Mouse (Mus musculus) CH12.LX (cell line): ENCODE results near the gene Dennd2d. TPM values are rescaled to one million over a fixed set of nuclear protein-coding genes. Genes with fewer than 3 reads are reported as not detected.

ENCODE experiments used
- DNase-seq: peaks from one replicate; pipeline ENCODE4 v3.0.0-alpha.2; 2013; ENCODE audit errors: extremely low read depth
- H3K27ac ChIP-seq: 2 replicates; pipeline ENCODE4 v1.5.1; 2012; ENCODE audit warnings: low read depth, mild to moderate bottlenecking, control low read depth, moderate library complexity; ENCODE audit not compliant: insufficient read depth
- H3K27me3 ChIP-seq: replicated peaks from 2 replicates; pipeline ENCODE3; 2012; ENCODE audit warnings: inconsistent platforms
- H3K36me3 ChIP-seq, 2 experiments: replicated peaks in 1 of 2; 2 replicates each; pipeline versions ENCODE3 to v1.6.1; 2012; ENCODE audit warnings: inconsistent platforms in 1 of 2, low read length in 1 of 2, mild to moderate bottlenecking in 1 of 2, mixed read lengths in 1 of 2, moderate library complexity in 1 of 2; ENCODE audit not compliant: control insufficient read depth in 1 of 2, insufficient read depth in 1 of 2
- H3K4me1 ChIP-seq, 2 experiments: 2 replicates each; pipeline ENCODE4 v1.6.1; 2012; ENCODE audit warnings: inconsistent platforms in 1 of 2, moderate library complexity in 1 of 2; ENCODE audit not compliant: insufficient read depth in 2 of 2, control insufficient read depth in 1 of 2
- H3K4me2 ChIP-seq: 2 replicates; pipeline ENCODE4 v1.6.1; 2012; ENCODE audit warnings: low read depth, mild to moderate bottlenecking, control low read depth; ENCODE audit not compliant: poor library complexity, insufficient read depth, severe bottlenecking
- H3K4me3 ChIP-seq, 3 experiments: fragments of 150-350 bp in 1 of 3; sonication (generic) in 1 of 3; replicated peaks in 1 of 3; 2 replicates each; pipeline versions ENCODE3 to v1.5.1; 2011 to 2012; ENCODE audit warnings: low read depth in 2 of 3, low read length in 2 of 3, mild to moderate bottlenecking in 2 of 3, moderate library complexity in 2 of 3, control low read depth in 1 of 3, improper control_type of control experiment in 1 of 3, inconsistent platforms in 1 of 3, mixed read lengths in 1 of 3; ENCODE audit not compliant: poor library complexity in 1 of 3
- H3K79me2 ChIP-seq: replicated peaks from 2 replicates; pipeline ENCODE4 v1.6.1; 2012; ENCODE audit warnings: mild to moderate bottlenecking, moderate library complexity; ENCODE audit not compliant: control insufficient read depth, poor library complexity, insufficient read depth, severe bottlenecking; ENCODE audit errors: extremely low read depth
- H3K9ac ChIP-seq: 2 replicates; pipeline ENCODE4 v1.6.1; 2012; ENCODE audit warnings: low read depth, mild to moderate bottlenecking, control low read depth, moderate library complexity; ENCODE audit not compliant: insufficient read depth
- H3K9me3 ChIP-seq: replicated peaks from 2 replicates; pipeline ENCODE3; 2012; ENCODE audit warnings: low read length, inconsistent platforms, mixed read lengths
- BHLHE40 ChIP-seq: IDR thresholded peaks from 2 replicates; pipeline ENCODE4 v1.6.1; 2011; ENCODE audit warnings: mild to moderate bottlenecking, low read depth, low read length, improper control_type of control experiment
- CTCF ChIP-seq, 2 experiments: IDR thresholded peaks in 1 of 2; conservative IDR thresholded peaks in 1 of 2; 2 replicates each; pipeline ENCODE4 v1.5.1; 2011 to 2012; ENCODE audit warnings: low read depth in 2 of 2, low read length in 2 of 2, improper control_type of control experiment in 1 of 2, inconsistent platforms in 1 of 2, mild to moderate bottlenecking in 1 of 2, moderate library complexity in 1 of 2
- ELF1 ChIP-seq: IDR thresholded peaks from 2 replicates; pipeline ENCODE4 v1.6.1; 2014; ENCODE audit warnings: low read depth, mild to moderate bottlenecking, inconsistent platforms, low read length, improper control_type of control experiment
- ETS1 ChIP-seq: conservative IDR thresholded peaks from 2 replicates; pipeline ENCODE4 v1.6.1; 2012; ENCODE audit warnings: low read depth, mild to moderate bottlenecking, inconsistent platforms, low read length, improper control_type of control experiment, moderate library complexity
- GABPA ChIP-seq: IDR thresholded peaks from 2 replicates; pipeline ENCODE4 v1.6.1; 2012; ENCODE audit warnings: low read depth, low read length, improper control_type of control experiment, inconsistent platforms; ENCODE audit not compliant: insufficient replicate concordance
- HCFC1 ChIP-seq: IDR thresholded peaks from 2 replicates; pipeline ENCODE4 v1.6.1; 2012; ENCODE audit warnings: low read depth, mild to moderate bottlenecking, inconsistent platforms, low read length, improper control_type of control experiment
- IRF4 ChIP-seq: IDR thresholded peaks from 2 replicates; pipeline ENCODE4 v1.6.1; 2014; ENCODE audit warnings: low read depth, mild to moderate bottlenecking, inconsistent platforms, low read length, improper control_type of control experiment
- MAFK ChIP-seq: IDR thresholded peaks from 2 replicates; pipeline ENCODE4 v1.6.1; 2011; ENCODE audit warnings: low read length, improper control_type of control experiment; ENCODE audit not compliant: insufficient replicate concordance
- MAX ChIP-seq: IDR thresholded peaks from 2 replicates; pipeline ENCODE4 v1.6.1; 2011; ENCODE audit warnings: low read length, improper control_type of control experiment
- MXI1 ChIP-seq: IDR thresholded peaks from 2 replicates; pipeline ENCODE4 v1.6.1; 2011; ENCODE audit warnings: mild to moderate bottlenecking, low read depth, low read length, improper control_type of control experiment
- NRF1 ChIP-seq: IDR thresholded peaks from 2 replicates; pipeline ENCODE4 v1.6.1; 2014; ENCODE audit warnings: low read depth, mild to moderate bottlenecking, inconsistent platforms, low read length, improper control_type of control experiment, moderate library complexity
- POLR2A ChIP-seq: IDR thresholded peaks from 2 replicates; pipeline ENCODE4 v1.6.1; 2011; ENCODE audit warnings: low read depth, mild to moderate bottlenecking, improper control_type of control experiment, low read length
- RAD21 ChIP-seq: IDR thresholded peaks from 2 replicates; pipeline ENCODE4 v1.6.1; 2011; ENCODE audit warnings: low read depth, mild to moderate bottlenecking, low read length, improper control_type of control experiment, moderate library complexity
- SIN3A ChIP-seq: IDR thresholded peaks from 2 replicates; pipeline ENCODE4 v1.6.1; 2012; ENCODE audit warnings: low read length, improper control_type of control experiment, inconsistent platforms
- SMC3 ChIP-seq: IDR thresholded peaks from 2 replicates; pipeline ENCODE4 v1.6.1; 2011; ENCODE audit warnings: low read depth, low read length, improper control_type of control experiment
- TCF12 ChIP-seq: IDR thresholded peaks from 2 replicates; pipeline ENCODE4 v1.6.1; 2014; ENCODE audit warnings: low read depth, mild to moderate bottlenecking, inconsistent platforms, low read length, improper control_type of control experiment
- USF2 ChIP-seq: conservative IDR thresholded peaks from 2 replicates; pipeline ENCODE4 v1.6.1; 2011; ENCODE audit warnings: low read depth, low read length, improper control_type of control experiment
- ZC3H11A ChIP-seq: IDR thresholded peaks from 2 replicates; pipeline ENCODE4 v1.6.1; 2012; ENCODE audit warnings: low read depth, mild to moderate bottlenecking, inconsistent platforms, low read length, improper control_type of control experiment
- ZKSCAN1 ChIP-seq: IDR thresholded peaks from 2 replicates; pipeline ENCODE4 v1.6.1; 2012; ENCODE audit warnings: low read depth, inconsistent platforms, low read length, improper control_type of control experiment, borderline replicate concordance
- ZMIZ1 ChIP-seq: IDR thresholded peaks from 2 replicates; pipeline ENCODE4 v1.6.1; 2012; ENCODE audit warnings: low read depth, mild to moderate bottlenecking, inconsistent platforms, low read length, improper control_type of control experiment
- dilution Hi-C: fragments of 300-500 bp; cut with MboI; formaldehyde crosslinking; loops from 2 replicates; pipeline ENCODE4 v1.14.3; 2020; ENCODE audit warnings: low sequenced_read_pairs; ENCODE audit not compliant: extremely low pct_unique_long_range_greater_than_20kb, extremely low pct_ligation_motif_present
- in situ Hi-C: fragments of 300-500 bp; cut with MboI; formaldehyde crosslinking; loops from 3 replicates; pipeline ENCODE4 v1.14.3; 2019; ENCODE audit warnings: low sequenced_read_pairs, low pct_ligation_motif_present, low pct_unique_long_range_greater_than_20kb, mixed read lengths
- polyA plus RNA-seq: library from polyadenylated mRNA; unstranded; fragments of >175 nt; gene quantifications from 2 replicates; pipeline ENCODE4 v1.2.1, GENCODE M21; 2012; ENCODE audit warnings: low read depth; ENCODE audit not compliant: insufficient read length
- total RNA-seq, 2 experiments: library from RNA; depleted of rRNA; stranded (reverse); fragments of 300-350 nt in 1 of 2; fragments of >200 nt in 1 of 2; gene quantifications; 2 replicates each; pipeline ENCODE4 v1.2.3; 2012 to 2014

Gene Dennd2d
- total and polyA plus RNA-seq, 3 experiments: 30.4 to 39.8 (median 38.2) TPM

DNA sequence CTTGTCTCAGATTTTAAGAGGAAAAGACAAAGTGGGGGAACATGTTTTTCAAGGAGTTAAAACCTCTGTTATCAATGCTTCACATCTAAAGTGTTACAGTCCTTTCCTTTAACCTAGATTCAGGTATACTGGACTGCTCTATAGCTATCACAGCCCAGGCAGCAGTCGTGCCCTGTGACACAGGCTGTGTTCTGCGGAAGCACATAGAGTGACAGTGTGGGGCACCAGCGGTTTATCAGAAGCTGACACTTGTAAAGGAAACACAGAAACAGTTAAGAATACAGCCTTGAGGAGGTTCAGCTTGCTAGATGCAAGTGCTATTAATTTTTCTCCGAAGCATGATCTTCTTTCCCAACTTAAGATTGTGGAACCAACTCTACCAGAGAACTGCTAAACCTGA is 29.6 kb upstream of the Dennd2d start:
- Histone ChIP-seq H3K9me3 (no peaks in the 10 kb centered on the region), H3K79me2 (no peaks in the 10 kb centered on the region), H3K9ac (no peak overlapping the region), H3K36me3 (no peaks in the 10 kb centered on the region), H3K27ac (no peak overlapping the region), H3K4me1 (peaks cover 0 to 13% of the 10 kb centered on the region in 2 experiments; a peak in 2 of 4 replicates), H3K4me3 (no peak overlapping the region), H3K27me3 (peaks cover 2% of the 10 kb centered on the region), H3K4me2 (no peak overlapping the region)
- no peak for DNase-seq
- TF ChIP-seq RAD21 (no peak), MAFK (no peak), ZMIZ1 (no peak), ZKSCAN1 (no peak), NRF1 (no peak), IRF4 (no peak), GABPA (no peak), HCFC1 (no peak)
- in situ Hi-C loops: loop anchor here (5.0 kb wide), 1 partner anchor 460 kb away; no protein-coding TSS in a partner anchor
- dilution Hi-C loops: no loop called here

DNA sequence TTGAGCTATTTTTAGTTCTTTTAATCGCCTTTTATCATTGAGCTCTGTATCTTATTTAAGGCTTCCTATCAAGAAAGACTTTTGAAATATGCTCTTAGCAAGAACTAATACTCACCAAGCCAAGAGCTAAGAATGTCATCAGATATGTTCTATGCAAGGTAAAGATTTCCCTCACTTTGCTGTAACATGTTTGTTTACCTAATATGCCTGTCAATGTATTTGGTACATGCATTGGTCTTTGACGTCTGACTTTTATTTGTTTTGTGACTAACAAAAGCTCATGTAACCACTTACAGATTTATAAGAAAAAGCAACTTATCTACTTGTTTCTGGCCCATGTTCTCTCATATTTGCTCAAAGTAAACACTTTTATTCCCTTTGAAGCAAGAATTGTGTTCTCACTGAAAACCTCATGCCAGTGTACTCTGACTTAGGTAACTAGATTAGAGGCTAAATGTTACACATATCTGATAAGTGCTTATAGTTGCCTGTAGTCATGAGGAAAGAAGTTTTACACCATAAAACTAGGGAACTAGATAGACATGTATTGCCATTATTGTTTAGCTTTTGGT is 24.8 kb upstream of the Dennd2d start:
- Histone ChIP-seq H3K9ac (no peak overlapping the region), H3K9me3 (no peaks in the 10 kb centered on the region), H3K4me1 (peaks cover 2 to 8% of the 10 kb centered on the region in 2 experiments), H3K79me2 (no peaks in the 10 kb centered on the region), H3K4me2 (no peak overlapping the region), H3K36me3 (no peaks in the 10 kb centered on the region), H3K27ac (no peak overlapping the region), H3K27me3 (peaks cover 2% of the 10 kb centered on the region), H3K4me3 (no peak overlapping the region)
- DNase-seq: no peak
- dilution Hi-C loops: no loop called here
- TF ChIP-seq ELF1 (no peak), CTCF (conservative IDR thresholded peaks at IDR 0.05 in 1 of 2, IDR thresholded peaks at IDR 0.05 in 1 of 2; ENCODE audit: low read depth in 2 of 2, low read length in 2 of 2) (no peak), MXI1 (no peak), MAFK (no peak), POLR2A (no peak), ZC3H11A (no peak), BHLHE40 (no peak), USF2 (no peak), ZKSCAN1 (no peak), SMC3 (no peak), GABPA (no peak), ETS1 (no peak), SIN3A (no peak), MAX (no peak), TCF12 (no peak)
- in situ Hi-C loops: no loop called here
